Mouse (Mus musculus) liver, adult 2 months (tissue): Measurements from ENCODE around the gene Srrd.

Experiments used
- CTCF ChIP-seq: fragments of 200-500 bp; IDR thresholded peaks from 2 replicates; pipeline ENCODE4 v1.5.1; 2011; ENCODE audit warnings: low read depth, low read length, control low read depth
- POLR2A ChIP-seq: fragments of 200-500 bp; IDR thresholded peaks from 2 replicates; pipeline ENCODE4 v1.6.1; 2011; ENCODE audit warnings: low read length, control low read depth; ENCODE audit not compliant: insufficient read depth; ENCODE audit errors: extremely low read depth

DNA sequence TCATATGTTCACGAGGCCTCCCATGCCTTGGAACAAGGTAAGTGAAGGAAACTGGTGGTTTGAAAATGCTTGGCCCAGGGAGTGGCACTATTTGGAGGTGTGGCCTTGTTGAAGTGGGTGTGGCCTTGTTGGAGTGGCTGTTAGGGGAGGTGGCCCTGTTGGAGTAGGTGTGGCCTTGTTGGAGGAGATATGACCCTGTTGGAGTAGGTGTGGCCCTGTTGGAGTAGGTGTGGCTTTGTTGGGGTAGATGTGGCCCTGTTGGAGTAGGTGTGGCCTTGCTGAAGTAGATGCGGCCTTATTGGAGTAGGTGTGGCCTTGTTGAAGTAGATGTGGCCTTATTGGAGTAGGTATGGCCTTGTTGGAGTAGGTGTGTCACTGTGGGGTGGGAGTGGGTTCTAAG, 43.1 kb upstream of the Srrd start:
- TF ChIP-seq POLR2A (no peak), CTCF (no peak)
